32 mouse cellular contexts compared by ENCODE assay signal in the genomic region with DNA sequence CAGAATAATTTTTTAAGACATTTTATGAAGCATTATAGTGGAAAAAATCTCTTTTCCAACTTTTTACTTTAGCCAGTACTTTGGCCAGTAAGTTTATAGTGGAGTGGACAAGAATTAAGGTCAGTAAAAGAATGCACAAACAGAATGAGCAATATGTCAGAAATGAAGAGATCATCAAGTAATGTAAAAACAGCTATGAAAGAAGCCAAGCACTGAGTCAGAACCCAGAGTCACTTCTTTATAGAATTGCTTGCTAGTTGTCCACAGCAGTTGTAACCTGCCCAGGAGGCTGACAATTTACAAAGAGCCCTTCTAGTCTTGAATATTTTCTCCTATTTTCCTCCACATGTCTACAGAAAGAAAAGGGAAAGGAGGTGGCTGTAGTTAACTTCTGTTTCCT.
"Had no signal": no experiment of that assay in that cellular context is flagged by ENCODE, and none has a peak within 500 bp of the region (broad histone marks: within the 10 kb centered on the region; RNA-seq: fewer than 3 reads in every experiment).

No protein-coding gene starts in this region.

- H3K27ac ChIP-seq: limb, embryonic 10.5 days; limb, embryonic 12.5 days; limb, embryonic 13.5 days; limb, embryonic 15.5 days; liver, embryonic 12.5 days; liver, embryonic 13.5 days; liver, embryonic 14.5 days; liver, embryonic 15.5 days; lung, embryonic 15.5 days; macrophage; midbrain, embryonic 10.5 days; midbrain, embryonic 12.5 days; midbrain, embryonic 13.5 days; midbrain, embryonic 15.5 days; neural tube, embryonic 12.5 days had no signal

- H3K9ac ChIP-seq: limb, embryonic 12.5 days; limb, embryonic 13.5 days; limb, embryonic 15.5 days; liver, embryonic 12.5 days; liver, embryonic 13.5 days; liver, embryonic 14.5 days; liver, embryonic 15.5 days; liver, postnatal 0 days; lung, embryonic 14.5 days; lung, embryonic 15.5 days; midbrain, embryonic 12.5 days; midbrain, embryonic 13.5 days; midbrain, embryonic 15.5 days; neural tube, embryonic 12.5 days had no signal

- H3K36me3 ChIP-seq: limb, embryonic 10.5 days; limb, embryonic 12.5 days; limb, embryonic 13.5 days; limb, embryonic 15.5 days; liver, embryonic 12.5 days; liver, embryonic 13.5 days; liver, embryonic 15.5 days; lung, embryonic 15.5 days; midbrain, embryonic 10.5 days; midbrain, embryonic 12.5 days; midbrain, embryonic 13.5 days; midbrain, embryonic 15.5 days; neural tube, embryonic 12.5 days had no signal

- ATAC-seq: liver, embryonic 12.5 days; liver, postnatal 0 days; lung, postnatal 0 days; midbrain, embryonic 13.5 days; midbrain, embryonic 15.5 days; midbrain, embryonic 16.5 days had no signal

- H3K9me3 ChIP-seq: limb, embryonic 10.5 days; limb, embryonic 12.5 days; limb, embryonic 13.5 days; limb, embryonic 15.5 days; liver, embryonic 12.5 days; liver, embryonic 13.5 days; liver, embryonic 15.5 days; lung, embryonic 15.5 days; megakaryocyte, embryonic 14.5 days; midbrain, embryonic 10.5 days; midbrain, embryonic 12.5 days; midbrain, embryonic 13.5 days; midbrain, embryonic 15.5 days; neural tube, embryonic 12.5 days had no signal

- H3K4me1 ChIP-seq: limb, embryonic 15.5 days; liver, embryonic 12.5 days; liver, embryonic 13.5 days; liver, embryonic 15.5 days; lung, embryonic 15.5 days; megakaryocyte, embryonic 14.5 days; midbrain, embryonic 10.5 days; midbrain, embryonic 12.5 days; midbrain, embryonic 15.5 days; neural tube, embryonic 12.5 days had no signal

- H3K27me3 ChIP-seq: limb, embryonic 12.5 days; limb, embryonic 13.5 days; limb, embryonic 15.5 days; liver, embryonic 12.5 days; liver, embryonic 13.5 days; liver, embryonic 15.5 days; lung, embryonic 15.5 days; megakaryocyte, embryonic 14.5 days; midbrain, embryonic 12.5 days; midbrain, embryonic 13.5 days; midbrain, embryonic 15.5 days; neural tube, embryonic 12.5 days had no signal

- DNase-seq: left cerebral cortex, postnatal 4 days; liver; liver, embryonic 13.5 days; liver, postnatal 0 days; lung, adult 18-20 months; lung, adult 2 months; lung, embryonic 14.5 days; lung, postnatal 10 days; lung, postnatal 14 days; lung, postnatal 36 days; lung, postnatal 4 days; midbrain, embryonic 14.5 days had no signal

- H3K4me3 ChIP-seq: limb, embryonic 10.5 days; limb, embryonic 12.5 days; limb, embryonic 13.5 days; limb, embryonic 15.5 days; liver, embryonic 12.5 days; liver, embryonic 13.5 days; liver, embryonic 15.5 days; lung, embryonic 15.5 days; megakaryocyte, embryonic 14.5 days; midbrain, embryonic 10.5 days; midbrain, embryonic 12.5 days; midbrain, embryonic 13.5 days; midbrain, embryonic 15.5 days; myocyte; neural tube, embryonic 12.5 days had no signal

- H3K4me2 ChIP-seq: limb, embryonic 12.5 days; limb, embryonic 13.5 days; limb, embryonic 15.5 days; liver, embryonic 11.5 days; liver, embryonic 12.5 days; liver, embryonic 13.5 days; liver, embryonic 15.5 days; lung, embryonic 14.5 days; lung, embryonic 15.5 days; midbrain, embryonic 11.5 days; midbrain, embryonic 12.5 days; midbrain, embryonic 13.5 days; midbrain, embryonic 15.5 days; neural tube, embryonic 12.5 days had no signal
